Mouse (Mus musculus) cerebellum, adult 8-10 months (tissue): ENCODE results near the gene Tsfm.
"Not testable (repeated sequence)": the region's sequence is repeated elsewhere in the genome, so short reads cannot be mapped to it uniquely, and the experiment has no call there.

Experiments used
- DNase-seq: peaks from one replicate; pipeline ENCODE4 v3.0.0; 2022

Gene Tsfm

DNA sequence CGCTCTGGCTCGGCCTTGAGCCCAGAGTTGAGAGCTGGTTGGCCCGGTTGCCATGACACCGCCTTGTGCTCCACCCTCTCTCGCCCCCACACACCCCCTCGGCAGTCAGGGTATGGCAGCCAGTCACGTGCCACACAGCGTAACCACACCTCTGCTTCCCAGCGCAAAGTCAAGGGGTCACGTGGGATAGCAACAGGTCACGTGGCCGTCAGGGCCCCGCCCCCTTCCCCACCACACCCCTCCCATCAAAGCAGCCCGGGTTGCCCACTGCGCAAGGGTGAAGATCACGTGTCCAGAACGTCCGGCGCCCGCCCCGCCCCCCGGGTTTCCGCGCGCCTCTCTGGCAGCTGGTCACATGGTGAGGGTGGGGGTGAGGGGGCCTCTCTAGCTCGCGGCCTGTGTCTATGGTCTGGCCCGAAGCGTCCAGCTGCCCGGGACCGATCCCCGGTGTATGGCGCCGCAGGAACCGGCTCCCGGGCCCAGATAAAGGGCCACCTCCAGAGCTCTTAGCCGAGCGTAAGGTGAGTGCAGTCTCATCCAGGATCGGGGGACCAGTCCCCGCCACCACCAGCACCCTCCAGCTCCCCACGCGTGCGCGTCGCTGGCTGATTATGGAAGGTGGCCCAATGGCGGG, 32.7 kb upstream of the Tsfm start, which contains the start of gene Cdk4:
Gene Cdk4, plus strand, starts transcription at position 296 of the 634 bp plus-strand sequence.
- peak; percentile 98 for DNase-seq

DNA sequence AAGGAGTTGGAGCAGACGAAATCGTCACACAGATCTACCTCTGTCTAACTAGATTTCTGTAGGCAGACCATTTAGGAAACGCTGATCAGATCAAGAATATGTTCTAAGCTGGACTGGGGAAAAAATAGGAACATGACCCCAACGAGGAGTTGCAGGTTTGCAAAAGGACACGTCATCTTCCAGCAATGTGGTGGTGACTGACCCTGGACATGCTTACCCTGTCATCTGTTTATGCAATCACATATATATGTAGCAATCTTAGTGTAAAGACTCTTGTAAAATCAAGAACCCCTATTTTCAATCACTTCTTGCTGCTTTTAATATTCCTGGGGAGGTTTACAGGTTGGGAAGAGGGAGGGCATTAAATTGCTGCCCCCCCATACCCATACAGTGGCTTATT, 31.9 kb upstream of the Tsfm start:
- no peak for DNase-seq

DNA sequence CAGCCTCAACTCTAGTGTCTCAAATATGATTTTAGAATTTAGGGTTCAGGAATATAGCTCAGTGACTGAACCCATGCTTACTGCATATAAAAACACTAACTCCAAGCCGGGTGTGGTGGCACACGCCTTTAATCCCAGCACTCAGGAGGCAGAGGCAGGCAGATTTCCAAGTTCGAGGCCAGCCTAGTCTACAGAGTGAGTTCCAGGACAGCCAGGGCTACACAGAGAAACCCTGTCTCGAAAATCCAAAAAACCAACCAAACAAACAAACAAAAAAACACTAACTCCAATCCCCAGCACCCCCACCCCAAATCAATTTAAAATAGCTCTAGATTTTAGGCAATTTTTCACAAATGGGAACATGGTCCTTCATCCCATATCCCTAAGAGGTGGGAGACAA, 31.5 kb upstream of the Tsfm start:
- DNase-seq, result not testable (repeated sequence)

DNA sequence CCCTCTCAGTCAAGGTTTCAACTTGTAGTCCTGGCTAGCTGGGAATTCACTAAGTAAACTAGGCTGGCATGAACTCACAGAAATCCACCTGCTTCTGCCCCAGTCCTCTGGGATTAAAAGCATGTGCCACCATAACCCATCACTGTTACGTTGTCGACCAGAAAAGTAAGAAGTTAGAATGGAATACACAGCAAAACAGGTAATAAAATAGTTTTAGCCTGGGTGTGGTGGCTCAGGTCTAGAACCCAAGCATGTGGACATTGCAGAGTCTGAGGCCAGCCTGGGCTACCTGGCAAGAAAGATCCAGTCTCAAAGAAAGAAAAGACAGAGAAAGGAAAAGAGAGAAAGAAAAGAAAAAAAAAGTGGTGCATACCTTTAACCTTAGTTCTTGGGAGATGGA, 30.9 kb upstream of the Tsfm start:
- DNase-seq, result no peak

DNA sequence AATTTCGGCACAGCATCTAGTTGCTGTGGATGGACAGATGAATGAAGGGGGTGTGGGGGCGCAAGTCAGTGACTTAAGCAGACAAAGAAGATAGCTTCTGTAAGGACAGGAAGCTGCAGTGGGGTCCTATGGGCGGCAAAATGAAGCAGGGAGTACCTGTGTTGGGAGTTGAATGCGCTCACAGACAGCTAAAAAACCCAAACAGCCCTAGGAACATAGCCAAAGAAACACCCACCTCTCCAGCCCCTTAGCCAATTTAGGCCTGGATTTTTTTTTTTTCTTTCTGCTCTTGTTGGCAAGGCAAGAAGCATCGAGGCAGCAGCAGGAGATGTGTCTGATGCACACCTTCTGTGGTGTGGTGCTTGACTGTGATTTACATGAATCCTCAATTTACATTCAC, 30.4 kb upstream of the Tsfm start:
- DNase-seq, result no peak

DNA sequence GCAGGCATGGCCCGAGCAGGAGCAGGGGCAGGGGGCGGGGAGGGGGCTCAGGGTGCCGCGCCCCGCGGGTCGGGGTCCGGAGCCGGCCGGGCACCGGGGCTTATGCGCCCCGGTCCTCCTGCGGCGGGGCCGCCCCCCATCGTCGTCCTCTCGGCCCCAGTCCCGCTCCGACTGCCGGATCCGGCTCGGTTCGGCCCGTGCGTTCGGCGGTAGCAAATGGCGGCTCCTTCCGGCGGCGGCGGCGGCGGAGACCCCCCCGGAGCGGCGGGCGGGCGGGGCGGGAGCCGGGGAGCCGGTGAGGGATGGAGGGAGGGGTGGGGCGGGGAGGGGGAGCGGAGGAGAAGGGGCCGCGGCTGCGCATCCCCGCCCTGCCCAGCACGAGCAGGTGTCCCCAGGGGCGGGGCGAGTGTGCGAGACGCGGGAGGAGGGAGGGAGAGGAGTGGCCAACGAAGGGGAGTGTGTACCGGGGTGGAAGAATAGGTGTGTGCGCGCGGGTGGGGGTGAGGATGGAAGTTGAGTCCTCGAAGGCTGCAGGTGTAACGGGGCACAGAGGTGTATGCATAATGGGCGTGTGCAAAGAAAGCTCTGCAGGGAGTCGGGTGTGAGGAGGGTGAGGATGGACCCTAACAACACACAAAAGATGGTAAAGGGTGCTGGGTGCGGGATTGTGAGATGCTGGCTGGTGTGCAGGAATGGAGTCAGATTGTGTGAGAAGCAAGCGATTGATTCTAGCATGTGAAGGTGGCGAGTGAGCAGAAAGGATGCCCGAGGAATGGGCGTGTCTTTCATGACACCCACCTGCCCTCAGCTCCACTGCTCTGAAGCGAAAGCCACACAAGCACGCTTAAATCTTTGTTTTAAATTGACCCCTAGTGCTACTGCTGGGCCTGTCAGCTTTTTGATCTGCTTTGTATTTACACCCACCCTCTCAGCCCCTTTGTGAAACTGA, 29.6 kb upstream of the Tsfm start, which contains the start of gene March9:
Gene March9, minus strand, starts transcription at position 217 of the 949 bp plus-strand sequence.
- DNase-seq, result peak; percentile 86

DNA sequence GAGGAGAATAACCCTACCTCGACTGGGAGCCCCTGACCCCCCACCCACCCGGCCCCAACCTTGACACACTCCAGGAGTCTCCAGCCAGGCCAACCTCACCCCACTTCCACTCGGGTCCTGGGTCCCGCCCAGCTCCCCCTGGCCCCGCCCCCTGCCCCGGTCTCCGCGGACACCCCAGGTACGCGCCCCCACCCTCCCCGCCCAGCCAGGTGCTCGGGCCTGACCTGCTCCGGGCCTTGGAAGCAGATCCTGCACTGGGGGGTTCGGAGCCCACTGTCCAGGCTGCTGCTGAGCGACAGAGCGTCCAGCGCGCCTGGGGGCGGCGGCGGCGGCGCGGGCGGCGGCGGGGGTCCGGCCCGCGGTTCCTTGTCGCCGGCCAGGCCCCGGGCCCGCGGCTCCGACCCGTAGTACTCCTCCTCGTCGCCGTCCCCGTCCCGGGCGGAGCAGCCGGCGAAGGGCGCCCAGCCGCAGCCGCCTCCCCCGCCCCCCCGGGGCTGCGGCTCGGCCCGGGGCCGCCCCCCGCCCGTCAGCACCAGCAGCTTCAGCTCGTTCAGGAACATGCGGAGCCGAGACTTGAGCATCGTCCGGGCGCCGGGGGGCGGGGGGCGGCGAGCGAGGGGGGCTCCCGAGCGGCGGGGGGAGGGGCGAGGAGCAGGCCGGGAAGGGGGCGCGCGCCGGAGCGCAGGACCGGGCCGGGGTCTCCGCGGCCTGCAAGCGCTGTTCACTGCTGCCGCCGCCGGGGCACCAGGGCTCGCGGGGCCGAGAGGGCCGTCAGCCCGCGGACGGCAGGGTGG, 28.7 kb upstream of the Tsfm start:
- no peak for DNase-seq

DNA sequence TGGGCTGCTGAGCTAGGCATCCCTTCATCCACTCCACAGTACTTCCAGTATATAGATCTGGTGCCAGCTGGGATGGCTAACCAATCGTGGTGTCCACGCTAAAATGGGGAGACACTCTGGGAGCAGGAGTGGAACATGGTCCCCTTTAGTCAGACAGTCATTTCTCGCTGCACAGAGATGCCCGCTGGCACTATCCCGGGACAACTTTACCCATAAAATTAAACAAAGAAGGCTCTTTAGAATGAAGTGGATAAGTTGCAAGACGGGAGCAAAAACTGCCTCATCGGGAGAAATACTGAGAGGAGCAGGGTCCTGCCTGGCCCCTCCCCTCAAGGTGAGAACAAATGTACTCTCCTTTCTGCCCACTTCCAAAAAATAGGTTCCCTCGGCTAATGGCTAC, 28.1 kb upstream of the Tsfm start:
- no peak for DNase-seq

DNA sequence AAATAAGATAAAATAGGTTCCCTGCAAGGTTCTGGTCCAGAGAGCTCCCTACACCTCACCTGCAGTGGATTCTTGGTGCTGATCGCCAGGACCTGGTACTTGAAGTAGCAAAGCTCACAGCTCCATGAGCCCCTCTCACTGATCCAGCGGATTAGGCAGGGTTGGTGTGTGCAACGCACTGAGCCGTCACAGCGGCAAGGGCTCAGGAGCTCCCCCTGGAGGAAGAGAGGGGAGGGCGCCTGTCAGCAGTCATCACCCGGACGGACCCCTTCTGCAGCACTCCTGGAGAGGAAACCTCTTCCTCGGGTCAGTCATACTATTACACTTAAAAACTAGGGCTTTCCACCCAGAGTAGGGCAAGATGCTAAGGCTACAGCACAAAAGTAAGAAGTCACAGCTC, 27.5 kb upstream of the Tsfm start:
- peak; percentile 79 for DNase-seq

DNA sequence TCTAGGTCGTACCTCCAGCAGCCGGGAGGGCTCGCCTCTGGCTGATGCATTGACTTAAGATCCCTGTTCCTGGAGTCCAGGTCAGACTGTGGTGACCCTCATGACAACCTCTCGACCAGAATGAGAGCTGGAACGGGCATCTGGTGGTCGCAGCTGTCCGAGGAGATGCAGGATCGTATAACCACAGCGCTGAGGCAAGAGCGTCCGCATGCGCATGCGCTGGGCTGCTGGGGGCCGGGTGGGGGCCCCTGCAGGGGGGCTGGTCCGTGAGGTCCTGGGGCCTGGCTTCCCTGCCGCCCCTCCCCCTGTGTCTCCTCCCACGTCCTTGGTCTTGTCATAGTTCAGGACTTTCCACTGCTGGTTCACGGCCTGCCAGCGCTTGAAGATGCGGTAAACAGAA, 25.9 kb upstream of the Tsfm start:
- DNase-seq, result no peak

DNA sequence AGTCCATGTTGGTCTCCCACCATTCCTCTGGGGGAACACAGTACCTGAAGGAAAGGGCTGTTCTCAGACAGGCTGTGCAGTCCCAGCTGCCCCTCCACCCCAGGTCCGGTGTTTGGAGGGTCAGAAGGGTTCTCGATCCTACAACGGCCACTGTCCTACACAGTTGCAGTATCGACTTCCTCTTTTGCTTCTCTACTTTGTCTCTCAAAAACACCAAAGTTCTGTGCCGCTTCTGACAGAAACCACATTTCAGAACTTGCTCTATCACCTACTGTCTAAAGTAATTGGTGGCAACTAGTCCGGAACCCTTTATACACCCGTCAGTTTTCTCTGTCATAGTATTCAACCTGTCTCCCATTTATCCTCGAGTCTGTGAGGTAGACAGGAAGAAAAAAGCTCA, 24.8 kb upstream of the Tsfm start:
- DNase-seq, result no peak

DNA sequence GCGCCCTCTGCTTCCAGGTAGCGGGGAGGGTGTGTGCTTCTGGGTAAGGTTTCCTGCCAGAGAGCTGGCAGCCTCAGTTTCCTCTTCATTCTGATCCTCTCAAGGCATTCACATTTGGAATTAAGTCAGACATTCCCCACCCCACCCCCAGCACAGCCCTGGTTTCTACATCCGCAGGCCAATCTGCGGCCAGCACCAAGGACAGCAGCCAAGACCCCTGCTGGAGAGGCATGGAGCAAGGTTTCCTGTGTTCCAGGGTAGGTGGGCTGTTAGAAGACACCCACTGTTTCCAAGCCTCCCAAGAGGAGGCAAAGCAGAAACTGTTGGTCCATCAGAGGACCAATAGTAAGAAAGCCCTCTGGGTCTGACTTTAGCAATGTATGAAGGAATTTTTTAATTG, 24.0 kb upstream of the Tsfm start:
- DNase-seq, result no peak

DNA sequence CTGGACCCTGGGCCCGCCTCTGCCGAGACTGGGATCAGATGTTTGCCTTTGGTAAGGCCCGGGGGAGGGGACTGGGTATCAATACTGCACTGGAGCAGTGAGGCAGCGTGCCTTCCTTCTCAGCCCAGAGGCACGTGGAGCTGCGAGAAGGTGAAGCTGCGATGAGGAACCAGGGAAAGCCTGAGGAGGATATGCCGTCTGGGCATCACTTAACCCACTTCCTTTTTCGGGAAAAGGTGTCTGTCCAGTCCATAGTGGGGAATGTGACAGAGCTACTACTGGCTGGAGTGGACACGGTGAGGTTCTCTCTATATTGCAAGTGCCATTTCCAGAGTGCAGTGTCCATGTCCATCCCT, 19.5 kb upstream of the Tsfm start:
- DNase-seq, result no peak

DNA sequence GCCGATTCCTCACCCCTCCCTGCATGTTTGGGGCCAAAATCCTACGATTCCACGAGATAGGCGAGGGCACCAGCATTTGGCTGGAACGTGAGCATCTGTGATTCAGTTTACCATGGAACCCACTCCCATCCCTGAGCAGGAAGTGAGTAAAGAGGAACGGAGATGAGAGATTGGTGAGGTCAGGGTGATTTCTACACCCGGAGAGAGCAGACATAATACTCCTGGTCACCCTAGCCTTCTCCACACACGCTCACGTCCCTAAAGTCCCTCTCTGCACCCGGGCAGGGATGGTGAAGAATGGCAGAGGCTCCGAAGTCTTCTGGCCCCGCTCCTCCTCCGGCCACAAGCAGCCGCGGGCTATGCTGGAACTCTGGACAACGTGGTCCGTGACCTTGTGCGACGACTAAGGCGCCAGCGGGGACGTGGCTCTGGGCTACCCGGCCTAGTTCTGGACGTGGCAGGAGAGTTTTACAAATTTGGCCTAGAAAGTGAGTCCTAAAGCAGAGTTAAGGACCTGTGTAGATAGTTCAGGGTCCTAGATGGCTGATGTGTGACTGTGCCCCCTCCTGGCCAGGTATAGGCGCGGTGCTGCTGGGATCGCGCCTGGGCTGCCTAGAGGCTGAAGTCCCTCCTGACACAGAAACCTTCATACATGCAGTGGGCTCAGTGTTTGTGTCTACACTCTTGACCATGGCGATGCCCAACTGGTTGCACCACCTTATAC, 18.9 kb upstream of the Tsfm start:
- no peak for DNase-seq

DNA sequence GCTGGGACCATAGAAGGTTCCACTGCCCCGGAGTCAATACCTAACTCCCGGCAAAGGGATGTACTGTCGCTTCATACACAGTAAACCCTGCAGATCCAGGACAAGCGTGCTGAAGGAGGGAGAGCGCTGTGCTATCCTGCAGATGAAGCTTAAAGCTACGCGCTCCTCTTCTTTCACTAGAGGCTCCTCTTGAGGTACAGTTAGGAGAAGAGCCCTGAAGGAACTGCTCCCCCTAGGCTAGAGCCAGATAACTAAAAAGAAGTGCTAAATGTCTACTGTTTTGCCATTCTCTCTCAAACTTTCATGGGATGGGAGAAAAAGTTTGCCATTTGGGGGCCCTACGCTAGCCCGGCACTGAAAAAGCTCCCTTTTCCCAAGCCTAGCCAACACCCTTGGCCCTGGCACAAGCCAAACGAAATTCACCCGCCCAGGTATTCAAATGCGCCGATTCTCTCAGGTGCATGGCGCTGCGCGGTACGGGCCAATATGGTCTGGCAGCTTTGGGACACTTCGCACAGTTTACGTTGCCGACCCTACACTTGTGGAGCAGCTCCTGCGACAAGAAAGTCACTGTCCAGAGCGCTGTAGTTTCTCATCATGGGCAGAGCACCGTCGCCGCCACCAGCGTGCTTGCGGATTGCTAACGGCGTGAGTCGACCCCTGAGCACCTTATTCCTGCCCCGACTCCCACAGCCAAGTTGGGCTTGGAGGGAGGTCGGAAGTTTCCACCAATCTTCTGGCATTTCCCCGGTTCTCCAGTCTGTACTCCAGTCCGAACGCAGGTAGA, 18.2 kb upstream of the Tsfm start:
- no peak for DNase-seq

DNA sequence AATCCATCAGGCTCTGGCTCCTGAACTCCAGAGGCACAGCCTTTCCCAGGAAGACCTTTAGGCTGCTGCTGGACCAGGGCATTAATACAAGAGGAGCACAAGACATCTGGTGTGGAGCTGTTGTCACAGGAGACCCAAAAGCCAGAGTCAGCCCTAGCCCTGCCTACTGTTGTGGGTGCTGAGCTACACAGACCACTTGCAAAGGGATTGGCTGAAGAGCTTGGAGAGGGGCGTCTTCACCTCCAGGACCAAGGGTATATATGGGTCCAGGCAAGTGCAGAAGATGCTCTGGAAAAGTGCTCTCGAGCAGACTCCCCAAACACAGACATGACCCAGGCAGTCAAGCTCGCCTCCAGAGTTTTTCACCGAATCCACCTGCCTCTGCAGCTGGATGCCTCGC, 17.3 kb upstream of the Tsfm start, which contains the start of gene Cyp27b1:
Gene Cyp27b1, plus strand, starts transcription at position 297 of the 400 bp plus-strand sequence.
- DNase-seq, result no peak

DNA sequence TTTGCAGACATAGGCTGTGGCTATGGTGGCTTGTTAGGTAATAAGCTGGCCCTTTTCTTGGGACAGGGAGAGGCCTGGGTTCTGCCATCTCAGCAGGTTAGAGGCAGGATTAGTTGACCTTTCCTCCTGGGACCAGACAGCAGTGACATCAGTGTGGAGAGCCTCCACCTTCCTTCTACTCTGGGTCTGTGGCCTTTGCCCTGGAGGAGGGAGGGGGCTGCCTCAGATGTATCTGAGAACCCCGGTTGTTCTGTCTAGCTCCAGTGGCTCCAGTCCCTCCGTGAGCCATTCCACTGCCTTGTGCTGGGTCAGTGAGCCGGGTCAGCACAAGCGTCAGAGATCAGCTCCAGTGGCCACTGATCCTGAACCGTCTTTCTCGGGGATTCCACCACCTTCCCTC, 12.5 kb upstream of the Tsfm start:
- no peak for DNase-seq

DNA sequence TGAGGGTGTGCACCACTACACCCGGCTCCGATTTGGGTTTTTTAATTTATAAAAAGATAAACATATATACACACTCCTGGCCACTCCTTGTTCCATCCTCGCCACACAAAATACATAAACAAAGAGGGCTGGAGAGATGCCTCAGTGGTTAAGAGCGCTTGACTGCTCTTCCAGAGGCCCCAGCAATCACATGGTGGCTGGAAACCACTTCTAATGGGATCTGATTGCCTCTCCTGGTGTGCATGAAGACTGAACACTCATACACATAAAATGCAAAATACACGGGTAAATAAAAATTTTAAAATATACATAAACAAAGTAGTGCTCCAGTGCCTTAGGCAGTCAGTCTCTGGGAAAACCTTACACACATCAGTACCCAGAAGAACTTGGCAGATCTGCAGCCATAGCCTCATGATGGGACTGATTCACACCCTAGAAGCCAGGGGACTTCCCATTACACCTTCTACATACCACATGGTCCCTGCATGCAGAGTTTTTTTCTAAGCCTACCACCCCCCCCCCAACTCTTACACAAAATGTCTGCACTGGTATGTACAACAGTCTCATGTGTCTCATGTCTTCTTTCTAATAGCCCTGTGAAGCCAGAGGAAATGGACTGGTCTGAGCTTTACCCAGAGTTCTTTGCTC, 12.0 kb upstream of the Tsfm start:
- DNase-seq, result no peak

DNA sequence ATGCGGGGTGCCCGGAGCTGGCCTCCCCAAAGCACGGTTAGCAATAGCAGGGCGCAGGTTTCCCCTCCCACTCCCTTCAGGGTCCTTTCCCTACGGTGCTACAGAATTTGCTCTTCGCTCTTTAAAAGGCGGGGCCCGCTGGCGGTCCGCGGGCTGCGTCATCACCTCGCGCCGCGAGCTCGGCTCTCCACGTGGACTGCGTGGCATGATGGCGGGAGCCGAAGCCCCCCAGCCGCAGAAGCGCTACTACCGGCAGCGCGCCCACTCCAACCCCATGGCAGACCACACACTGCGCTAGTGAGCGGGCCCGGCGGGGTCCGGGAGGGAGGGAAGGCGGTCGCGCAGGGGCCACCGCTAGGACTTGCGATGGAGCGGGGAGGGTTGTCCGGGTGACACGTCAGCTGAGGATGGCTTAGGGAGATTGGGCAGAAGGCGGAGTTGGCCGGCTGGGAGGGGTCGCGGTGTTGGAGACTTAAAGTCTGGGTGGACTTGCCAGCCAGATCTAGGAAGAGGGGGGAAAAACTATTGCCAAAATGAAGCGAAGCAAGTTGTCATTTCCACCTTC, 11.2 kb upstream of the Tsfm start:
- peak; percentile 89 for DNase-seq

DNA sequence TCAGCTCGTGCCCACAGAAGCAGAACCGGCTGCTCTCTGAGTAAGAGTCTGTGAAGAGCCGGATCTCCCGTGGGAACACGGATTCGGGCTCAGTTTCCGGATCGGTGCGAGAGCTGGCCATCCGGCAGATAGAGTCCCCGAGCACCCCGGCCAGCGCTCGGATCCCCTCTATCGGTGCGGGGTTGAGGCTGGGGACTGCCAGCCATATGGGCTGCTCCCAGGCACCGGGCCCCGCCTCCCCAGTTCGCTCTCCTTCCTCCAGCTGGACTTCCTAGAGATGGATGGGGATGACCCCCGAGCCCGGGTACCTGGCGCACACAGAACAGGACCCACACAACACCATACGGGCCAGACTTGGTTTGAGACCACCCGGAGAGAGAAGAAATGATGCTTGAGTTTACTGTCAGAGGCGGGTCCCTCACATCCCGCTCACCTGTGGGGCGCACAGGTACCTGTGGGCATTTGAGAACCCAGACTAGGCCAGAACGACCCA, 10.7 kb upstream of the Tsfm start, which contains the start of the genes Mettl1 and Eef1akmt3:
Gene Mettl1, plus strand, starts transcription at position 141 of the 493 bp plus-strand sequence.
Gene Eef1akmt3, minus strand, starts transcription at position 240 of the 493 bp plus-strand sequence.
- DNase-seq, result no peak
